Mouse (Mus musculus) CH12.LX (cell line): ENCODE data around the gene Ttc29.

ENCODE experiments used
- CTCF ChIP-seq, 2 experiments: IDR thresholded peaks in 1 of 2; conservative IDR thresholded peaks in 1 of 2; 2 replicates each; pipeline ENCODE4 v1.5.1; 2011 to 2012; ENCODE audit warnings: low read depth in 2 of 2, low read length in 2 of 2, improper control_type of control experiment in 1 of 2, inconsistent platforms in 1 of 2, mild to moderate bottlenecking in 1 of 2, moderate library complexity in 1 of 2
- E2F4 ChIP-seq: IDR thresholded peaks from 2 replicates; pipeline ENCODE4 v1.6.1; 2011; ENCODE audit warnings: low read depth, low read length, improper control_type of control experiment; ENCODE audit not compliant: insufficient replicate concordance
- GABPA ChIP-seq: IDR thresholded peaks from 2 replicates; pipeline ENCODE4 v1.6.1; 2012; ENCODE audit warnings: low read depth, low read length, improper control_type of control experiment, inconsistent platforms; ENCODE audit not compliant: insufficient replicate concordance
- MAX ChIP-seq: IDR thresholded peaks from 2 replicates; pipeline ENCODE4 v1.6.1; 2011; ENCODE audit warnings: low read length, improper control_type of control experiment
- MAZ ChIP-seq: IDR thresholded peaks from 2 replicates; pipeline ENCODE4 v1.6.1; 2012; ENCODE audit warnings: low read depth, mild to moderate bottlenecking, inconsistent platforms, low read length, improper control_type of control experiment, moderate library complexity
- POLR2A ChIP-seq: IDR thresholded peaks from 2 replicates; pipeline ENCODE4 v1.6.1; 2011; ENCODE audit warnings: low read depth, mild to moderate bottlenecking, improper control_type of control experiment, low read length
- ZNF384 ChIP-seq: IDR thresholded peaks from 2 replicates; pipeline ENCODE4 v1.6.1; 2012; ENCODE audit warnings: low read depth, low read length, improper control_type of control experiment, inconsistent platforms

GRCm38 (mm10) chr8:78255011-78255410, 41.9 kb downstream of the Ttc29 start:
- TF ChIP-seq CTCF (conservative IDR thresholded peaks at IDR 0.05 in 1 of 2, IDR thresholded peaks at IDR 0.05 in 1 of 2; ENCODE audit: low read depth in 2 of 2, low read length in 2 of 2) (no peak), MAZ (no peak), MAX (no peak), POLR2A (no peak), E2F4 (no peak), GABPA (no peak), ZNF384 (no peak)
